Mouse (Mus musculus) 416B (cell line): Measurements from ENCODE around the gene Zfp938.

Source experiments
- DNase-seq: peaks from one replicate; pipeline ENCODE4 v3.0.0; 2011; ENCODE audit warnings: low read depth

Gene Zfp938

DNA sequence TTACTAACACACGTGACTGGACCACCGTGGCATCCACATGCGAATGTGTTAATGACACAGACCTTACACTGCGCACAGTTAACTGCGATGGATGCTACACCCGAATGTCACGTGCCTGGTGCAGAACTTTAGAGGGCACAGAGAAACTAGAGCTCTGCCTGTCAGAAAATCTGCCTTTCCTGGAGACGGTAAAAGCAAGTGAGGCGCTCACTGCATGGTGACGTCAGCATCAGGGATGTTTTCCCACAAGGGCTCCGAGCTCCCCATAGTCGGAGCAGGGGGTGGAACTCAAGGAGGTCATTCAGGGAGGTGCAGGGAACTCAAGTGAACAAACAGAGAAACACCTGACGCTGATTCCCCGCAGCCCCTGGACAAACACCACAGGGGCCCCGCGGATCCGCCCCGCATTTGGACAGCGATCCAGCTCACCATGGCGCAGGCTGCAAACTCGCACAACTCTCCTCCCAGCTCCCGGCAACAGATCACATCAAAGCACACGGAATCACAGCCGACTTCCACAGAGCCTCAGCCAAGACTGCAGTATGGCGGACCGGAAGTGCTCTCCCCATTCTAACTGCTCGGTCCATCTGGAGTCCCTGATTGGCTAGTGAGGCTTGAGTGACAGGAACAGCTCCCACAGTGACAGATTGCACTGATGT lies at the start of gene Zfp938:
Zfp938 (minus strand) TSS at position 539 of the 659 bp plus-strand sequence.
- no peak for DNase-seq

DNA sequence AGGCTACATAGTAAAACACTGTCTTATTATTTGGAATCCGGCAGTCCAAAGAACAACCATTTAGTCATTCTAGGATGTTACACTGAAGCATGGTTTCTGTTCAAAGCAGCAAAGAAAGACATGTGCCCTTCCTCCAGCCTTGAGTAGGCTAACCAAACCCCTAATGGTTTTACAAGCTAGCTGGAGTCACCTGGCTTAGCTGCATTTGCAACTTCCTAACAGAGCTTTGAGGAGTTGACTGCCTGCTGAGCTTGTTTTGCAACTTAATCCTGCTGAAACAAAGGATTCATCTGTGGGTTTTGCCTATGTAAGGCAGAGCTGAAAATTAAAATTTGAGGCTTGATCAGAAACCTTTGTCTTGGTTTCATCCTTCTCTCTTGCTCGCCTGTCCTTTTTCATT lies 16.3 kb upstream of the Zfp938 start:
- DNase-seq, result no peak

DNA sequence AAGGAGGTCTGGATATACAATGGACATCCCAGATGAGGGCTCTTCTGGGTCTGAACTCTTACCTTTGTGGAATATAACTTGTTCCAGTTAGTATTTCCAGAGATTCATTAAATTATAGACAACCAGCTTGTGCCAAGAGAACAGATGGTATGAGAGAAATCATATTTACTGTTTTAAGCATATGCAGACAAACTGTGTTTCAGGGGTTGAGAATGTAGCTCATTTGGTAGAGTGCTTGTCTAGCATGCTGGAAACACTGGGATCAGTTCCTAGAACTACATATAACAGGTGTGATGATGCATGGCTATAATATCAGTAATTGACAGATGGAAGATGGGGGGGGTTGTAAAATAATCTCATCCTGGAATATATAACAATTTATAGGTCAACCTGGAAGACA lies 3.9 kb upstream of the Zfp938 start:
- DNase-seq, result no peak

DNA sequence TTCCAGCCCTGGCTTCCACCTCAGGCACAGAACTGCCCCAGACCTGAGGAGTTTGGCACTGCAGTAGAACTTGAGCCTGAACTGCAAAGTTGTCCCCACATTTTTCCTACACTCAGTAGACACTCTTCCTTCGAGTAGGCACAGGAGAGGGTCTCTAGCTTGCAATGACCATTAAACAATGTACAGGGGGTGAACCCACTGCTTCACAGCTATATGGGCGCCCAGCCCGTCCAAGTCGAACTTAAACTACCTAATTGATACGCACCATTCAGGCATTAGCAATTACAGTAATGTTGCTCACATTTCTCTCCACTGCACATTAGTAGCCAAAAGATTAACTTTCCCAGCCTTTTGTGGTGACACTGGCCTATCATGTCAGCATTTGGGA lies 315 bp upstream of the Zfp938 start:
- DNase-seq, result no peak

DNA sequence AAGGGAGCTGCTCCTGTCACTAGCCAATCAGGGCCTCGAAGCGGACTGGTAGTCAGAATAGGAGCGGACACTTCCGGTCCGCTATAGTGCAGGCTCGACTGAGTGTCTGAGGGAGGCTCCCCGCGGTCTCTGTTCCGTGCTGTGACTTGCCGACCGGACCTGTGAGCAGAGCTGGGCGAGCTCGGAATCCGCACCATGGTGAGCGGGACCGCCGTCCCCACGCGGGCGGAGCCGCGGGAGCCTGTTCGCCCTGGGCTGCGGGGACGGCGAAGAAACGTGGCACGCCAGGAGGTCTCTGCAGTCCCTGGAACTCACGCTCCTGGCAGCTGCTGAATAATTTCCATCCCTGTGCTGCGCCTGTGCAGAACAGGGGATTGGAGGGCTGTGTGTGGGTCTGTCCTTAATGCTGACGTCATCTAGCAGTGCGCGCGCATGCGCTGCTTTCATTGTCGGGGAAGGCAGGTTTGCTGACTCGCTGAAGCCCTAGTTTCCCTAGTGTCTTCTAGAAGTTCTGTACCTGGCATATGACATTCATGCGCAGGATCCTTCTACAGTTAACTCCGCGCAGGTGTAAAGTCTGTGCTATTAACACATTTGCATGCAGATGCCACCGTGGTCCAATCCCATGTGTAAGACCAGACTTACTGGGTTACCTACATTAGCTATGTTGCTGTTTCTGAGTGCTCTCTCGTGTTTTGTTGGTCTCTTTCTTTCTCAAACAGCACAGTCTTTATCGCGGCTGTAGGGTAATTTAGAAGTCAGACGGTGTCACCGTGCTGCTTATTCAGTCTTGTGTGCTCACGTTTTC lies 62.6 kb downstream of the Zfp938 start:
- no peak for DNase-seq
